Mouse (Mus musculus) layer of hippocampus, postnatal 14 days (tissue): ENCODE measurements around the gene Agrp. TPM values are rescaled to one million over a fixed set of nuclear protein-coding genes. Genes with fewer than 3 reads are reported as not detected.

Experiments used
- DNase-seq, 2 experiments: peaks; one replicate each; pipeline ENCODE4 v3.0.0; 2021 to 2022; ENCODE audit warnings: low spot score in 2 of 2, mixed read lengths in 1 of 2
- total RNA-seq, 2 experiments: library from RNA; stranded (reverse); gene quantifications; 2 replicates each; pipeline ENCODE4 v1.2.3; 2021

The Agrp gene
- total RNA-seq, 2 experiments from 2014 or later = not detected

DNA sequence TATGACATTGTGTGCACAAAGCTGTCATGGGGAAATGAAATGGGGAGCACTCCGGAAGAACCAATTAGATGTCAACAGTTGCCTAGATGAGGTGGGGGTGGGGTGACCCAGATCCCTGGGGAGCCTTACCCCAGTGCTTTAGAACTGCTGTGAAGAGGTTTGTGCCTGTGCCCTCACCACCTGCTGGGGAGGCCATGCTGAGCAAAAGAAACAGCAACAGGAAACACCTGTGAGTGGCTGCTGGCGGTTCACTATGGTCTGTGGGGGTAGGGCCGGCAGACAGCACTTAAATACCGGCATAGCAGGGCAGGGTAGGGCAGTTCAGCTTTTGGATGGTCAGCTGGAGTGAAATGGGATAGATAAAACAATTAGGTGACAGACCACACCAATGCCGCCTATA is 14.1 kb downstream of the Agrp start:
- no peak for DNase-seq

DNA sequence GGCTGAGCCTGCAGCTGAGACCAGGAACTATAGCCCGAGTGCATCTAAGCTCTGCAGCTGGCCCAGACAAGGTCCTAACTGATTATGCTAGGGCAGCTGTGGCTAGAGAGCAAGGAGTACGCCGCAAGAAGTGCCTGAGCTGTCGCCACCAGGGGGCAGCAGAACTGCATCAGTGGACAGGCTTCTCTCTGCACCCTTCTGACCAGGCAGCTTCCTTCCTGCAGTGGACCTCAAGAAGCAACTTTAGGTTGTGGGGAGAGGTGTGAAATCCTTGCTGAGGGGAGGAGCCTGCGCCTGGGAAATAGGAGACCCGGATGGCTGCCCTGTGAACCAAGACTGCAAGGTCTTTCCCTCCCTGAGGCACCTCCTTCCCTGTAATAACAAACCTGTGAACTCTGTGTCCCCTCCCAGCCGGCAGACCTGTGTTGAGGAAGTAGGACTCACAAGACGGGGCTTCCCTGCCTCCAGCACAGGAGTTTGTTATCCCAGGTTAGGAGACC is 14.7 kb downstream of the Agrp start:
- peak; percentile 93 to 95 for DNase-seq

DNA sequence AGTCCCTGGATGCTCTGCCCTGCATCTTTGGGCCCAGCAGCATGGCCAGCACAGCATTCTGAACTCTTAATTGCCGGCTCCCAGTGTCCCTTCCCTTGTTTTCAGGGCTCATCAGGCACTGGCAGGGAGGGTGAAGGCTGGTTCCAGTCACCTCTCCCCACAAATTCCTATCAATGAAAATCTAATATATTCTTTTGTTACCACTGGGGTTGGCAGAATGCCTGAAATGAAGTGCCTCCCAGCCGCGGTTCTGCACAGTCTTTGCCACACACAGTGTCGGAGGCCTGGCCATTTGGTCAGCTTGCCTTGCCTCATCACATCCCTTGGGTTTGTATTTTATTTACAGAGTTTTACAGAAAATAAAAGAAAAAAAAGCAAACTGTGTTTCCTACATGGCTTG is 15.4 kb downstream of the Agrp start:
- no peak for DNase-seq

DNA sequence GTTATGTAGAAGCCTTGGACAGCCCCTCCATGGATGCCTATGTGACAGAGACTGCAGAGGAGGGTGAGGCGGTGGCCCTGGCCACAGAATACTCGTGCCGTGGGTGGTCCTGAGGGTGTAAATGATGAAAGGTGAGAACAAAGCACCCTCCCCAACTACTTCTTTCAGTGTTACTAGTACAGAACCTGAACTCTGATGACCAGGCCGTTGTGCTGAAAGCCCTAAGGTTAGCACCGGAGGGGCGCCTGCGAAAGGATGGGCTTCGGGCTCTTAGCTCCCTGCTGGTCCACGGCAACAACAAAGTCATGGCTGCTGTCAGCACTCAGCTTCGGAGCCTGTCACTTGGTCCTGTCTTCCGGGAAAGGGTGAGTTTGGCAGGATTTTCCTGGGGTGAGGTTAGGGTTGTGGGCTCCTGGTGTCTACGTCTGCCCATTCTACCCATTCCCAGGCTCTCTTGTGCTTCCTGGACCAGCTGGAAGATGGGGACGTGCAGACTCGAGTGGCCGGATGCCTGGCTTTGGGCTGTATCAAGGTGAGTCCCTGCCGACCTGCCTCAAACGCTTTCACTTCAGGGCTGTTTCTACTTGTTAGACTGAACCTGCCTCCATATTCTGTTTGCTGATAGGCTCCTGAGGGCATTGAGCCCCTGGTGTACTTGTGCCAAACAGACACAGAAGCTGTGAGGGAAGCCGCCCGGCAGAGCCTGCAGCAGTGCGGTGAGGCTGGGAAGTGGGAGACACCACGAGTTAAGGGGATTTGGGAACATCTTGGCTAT is 16.1 kb downstream of the Agrp start:
- no peak for DNase-seq

DNA sequence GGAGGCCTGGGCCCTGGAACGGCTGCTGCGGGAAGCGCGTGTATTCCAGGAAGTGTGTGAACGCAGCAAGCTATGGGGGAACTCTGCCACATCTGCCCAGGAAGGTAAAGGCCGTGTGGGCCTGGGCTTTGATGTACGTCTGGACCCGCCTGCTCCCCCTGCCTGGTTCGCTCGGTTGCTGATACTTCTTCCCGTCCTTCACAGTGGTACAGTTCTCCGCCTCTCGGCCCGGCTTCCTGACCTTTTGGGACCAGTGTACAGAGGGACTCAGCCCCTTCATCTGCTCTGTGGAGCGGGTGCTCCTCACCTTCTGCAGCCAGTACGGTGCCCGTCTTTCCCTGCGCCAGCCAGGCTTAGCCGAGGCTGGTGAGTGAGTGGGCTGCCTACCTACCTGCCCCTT is 17.0 kb downstream of the Agrp start:
- no peak for DNase-seq

DNA sequence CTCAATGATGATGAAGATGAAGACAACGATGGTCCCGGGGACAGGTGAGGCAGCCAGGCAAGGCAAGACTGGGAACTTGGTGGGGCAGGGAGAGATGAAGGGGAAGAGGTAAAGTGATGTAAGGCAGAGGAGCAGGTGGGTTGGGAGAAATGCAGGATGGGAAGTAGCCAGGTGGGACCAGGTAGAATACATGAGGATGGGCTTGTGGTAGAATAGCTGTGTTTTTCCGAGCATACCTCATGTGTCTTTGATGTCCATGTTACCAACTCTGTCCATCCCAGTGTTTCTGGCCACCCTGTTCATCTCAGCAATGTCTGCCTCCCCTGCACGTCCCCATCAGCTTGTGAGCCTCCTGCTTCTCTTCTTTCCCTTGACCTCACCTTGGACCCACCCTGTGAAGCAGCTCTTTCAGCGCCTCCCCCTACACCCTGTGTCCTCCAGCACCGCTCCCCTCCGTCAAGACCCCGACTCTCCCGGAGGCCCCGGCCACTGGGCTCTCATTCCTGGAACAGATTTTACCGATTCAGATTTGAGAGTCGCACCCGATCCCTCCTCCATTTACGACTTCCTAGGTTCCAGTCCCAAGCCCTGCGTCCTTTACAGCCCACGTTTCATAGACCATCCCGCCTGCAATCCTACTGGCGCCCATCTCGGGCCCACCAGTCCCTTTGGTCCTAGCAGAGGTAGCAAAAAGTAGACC is 18.2 kb downstream of the Agrp start:
- DNase-seq = no peak

DNA sequence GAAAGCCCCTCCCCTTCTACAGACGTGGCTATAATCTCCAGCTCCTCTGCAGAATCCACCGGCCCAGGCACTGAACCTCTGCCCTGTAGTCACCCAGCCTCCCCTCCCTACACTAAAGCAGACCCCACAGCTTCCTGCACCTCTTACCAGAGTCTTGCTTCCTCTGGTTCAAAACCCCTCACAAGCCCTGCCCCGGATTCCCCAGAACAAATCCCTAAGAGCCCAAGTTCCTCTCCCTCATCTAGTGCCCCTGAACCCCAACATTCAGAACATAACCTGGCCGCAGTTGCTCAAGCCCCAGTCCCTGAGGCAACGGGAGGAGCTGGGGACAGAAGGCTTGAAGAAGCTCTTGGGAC is 18.9 kb downstream of the Agrp start:
- no peak for DNase-seq

DNA sequence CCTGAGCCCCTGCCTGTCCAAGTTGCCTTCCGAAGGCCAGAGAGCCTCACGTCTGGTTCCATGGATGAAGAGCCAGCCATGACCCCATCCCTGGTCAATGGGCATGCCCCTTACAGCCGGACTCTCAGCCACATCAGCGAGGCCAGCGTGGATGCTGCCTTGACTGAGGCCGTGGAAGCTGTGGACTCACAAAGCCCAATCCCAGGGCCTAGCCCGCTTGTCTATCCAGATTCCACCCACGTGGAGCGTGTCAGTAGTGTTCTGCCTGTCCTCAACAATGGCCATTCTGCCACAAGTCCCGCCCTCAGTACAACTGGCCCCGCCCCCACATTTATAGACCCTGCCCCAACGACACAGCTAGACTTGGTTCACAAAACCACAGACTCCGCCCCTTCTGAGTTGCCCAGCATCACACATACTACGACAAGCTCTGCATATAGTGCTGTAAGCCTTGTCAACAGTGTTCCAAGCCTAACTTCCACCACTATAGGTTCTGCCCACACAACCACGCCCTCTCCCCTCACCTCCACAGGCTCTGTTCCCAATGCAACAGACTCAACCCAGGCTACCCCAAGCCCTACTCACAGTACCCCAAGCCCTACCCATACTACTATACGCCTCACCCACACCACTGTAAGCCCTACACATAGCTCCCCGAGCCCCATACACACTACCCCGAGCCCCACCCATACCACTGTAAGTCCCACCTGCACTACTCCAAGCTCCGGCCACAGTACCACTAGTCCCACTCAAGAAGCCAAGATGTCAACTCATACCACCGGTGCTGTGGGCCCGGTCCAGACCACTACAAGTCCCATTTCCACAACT is 19.5 kb downstream of the Agrp start:
- DNase-seq = no peak

DNA sequence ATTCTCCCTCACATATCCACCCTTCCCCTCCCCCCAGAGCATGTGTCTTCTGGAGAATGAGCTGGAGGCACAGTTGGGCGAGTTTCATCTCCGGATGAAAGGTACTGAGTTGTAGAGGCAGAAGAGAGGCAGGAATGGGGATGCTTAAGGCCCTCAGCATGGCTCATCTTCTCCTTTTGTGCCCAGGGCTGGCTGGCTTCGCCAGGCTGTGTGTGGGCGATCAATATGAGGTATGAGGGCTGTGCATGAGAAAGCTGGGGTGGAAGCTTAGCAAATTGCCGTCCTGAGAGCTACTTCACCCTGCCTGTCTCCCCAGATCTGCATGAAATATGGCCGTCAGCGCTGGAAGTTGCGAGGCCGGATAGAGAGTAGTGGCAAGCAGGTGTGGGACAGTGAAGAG is 21.3 kb downstream of the Agrp start:
- no peak for DNase-seq

DNA sequence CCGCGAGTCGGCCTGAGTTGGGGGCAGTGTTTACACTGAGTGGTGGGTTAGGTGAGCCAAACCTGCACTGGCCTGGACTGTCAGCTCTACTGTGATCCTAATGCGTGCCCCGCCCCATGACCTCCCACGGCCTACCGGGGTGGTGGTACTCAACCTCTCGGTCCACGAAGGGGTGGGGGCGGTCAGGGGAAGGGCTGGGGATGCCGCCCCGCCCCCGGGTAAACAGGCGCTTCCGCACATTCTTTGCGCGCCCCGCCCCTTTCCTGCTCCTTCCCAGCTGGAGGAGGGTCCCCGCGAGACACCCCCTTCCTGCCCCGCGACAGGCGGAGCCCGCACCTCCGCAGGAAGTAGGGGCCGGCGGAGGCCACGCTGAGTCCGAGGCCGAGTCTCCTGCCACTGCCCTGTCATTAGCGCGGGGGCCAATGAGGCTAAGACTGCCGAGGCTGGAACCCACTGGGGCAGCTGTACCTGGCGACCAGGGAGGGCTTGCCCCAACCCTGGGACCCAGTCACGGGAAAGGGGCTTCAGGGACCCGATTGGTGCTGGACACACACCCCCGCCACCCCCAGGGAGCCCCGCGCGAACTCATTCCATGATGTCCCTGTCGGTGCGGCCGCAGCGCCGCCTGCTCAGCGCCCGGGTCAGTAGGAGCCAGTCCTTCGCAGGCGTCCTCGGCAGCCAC is 23.2 kb downstream of the Agrp start:
- DNase-seq = no peak

DNA sequence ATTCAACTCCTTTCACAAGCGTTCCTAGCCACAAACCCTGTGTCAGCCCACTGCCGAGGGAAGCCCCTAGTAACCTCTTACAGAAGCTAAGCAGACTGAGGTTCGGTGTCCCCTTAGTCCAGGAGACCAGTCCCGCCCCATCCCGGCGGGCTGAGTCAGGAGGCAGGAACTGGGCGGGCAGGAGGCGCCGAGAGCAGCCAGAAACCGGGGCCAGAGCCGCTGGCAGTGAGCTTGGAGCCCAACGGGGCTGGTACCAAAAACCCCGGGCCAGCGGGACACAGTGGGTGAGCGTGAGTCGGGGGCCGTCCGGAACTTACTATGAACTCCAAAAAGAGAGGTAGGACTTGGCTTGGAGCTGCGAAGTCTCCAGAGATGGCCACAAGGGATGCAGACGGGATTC is 24.2 kb downstream of the Agrp start:
- no peak for DNase-seq

DNA sequence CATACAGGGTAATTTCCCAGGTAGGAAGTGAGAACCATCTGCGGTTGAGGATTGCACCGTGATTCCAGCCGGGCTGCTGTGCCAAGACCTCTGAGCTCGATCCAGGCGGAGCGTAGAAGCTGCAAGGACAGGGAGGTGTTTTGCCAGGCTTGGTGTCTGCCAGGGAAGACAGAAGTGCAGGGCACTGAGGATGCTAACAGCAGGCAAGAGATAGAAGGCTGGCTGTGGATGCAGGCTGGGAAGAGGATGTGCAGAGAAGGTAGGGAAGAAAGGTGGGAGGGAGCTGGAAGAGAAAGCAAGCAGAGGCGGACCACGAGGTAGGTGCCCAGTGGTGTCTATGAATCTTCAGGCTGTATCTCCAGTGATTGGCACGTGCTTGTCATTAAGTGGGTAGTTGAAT is 25.4 kb downstream of the Agrp start:
- no peak for DNase-seq

DNA sequence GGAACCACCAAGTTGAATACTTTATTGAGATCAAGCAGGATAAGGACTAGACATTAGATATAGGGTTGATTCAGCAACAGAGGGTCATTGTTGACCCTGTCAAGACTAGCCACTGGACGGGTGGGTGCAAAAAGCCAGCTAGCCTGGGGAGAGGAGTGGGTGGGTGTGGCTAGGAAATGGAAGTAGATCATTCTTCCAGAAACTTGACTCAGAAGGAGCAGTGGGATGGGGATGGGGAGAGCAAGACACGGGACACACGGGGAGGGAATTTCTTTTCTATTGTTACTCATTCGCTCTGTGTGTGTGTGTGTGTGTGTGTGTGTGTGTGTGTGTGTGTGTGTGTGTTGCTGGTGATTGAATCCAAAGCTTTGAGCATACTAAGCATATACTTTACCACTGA is 27.4 kb downstream of the Agrp start:
- DNase-seq = no peak

DNA sequence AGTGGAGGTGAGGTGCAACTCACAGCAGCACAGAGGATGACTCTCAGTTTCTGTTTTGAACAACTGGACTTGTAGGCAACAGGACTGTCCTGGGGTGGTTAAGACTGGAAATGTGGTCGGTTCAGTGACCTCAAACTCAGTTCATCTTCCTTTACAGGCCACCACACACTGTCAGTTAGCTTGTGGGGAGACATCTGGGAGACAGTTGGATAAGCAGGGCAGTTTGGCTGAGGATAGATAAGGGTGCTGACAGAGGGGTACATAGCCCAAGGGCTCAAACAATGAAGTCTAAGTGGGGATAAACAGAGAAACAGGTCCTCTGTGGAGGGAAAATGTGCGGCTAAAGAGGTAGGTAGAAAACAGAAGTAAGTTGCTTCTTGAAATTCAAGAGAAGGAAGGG is 27.8 kb downstream of the Agrp start:
- no peak for DNase-seq

DNA sequence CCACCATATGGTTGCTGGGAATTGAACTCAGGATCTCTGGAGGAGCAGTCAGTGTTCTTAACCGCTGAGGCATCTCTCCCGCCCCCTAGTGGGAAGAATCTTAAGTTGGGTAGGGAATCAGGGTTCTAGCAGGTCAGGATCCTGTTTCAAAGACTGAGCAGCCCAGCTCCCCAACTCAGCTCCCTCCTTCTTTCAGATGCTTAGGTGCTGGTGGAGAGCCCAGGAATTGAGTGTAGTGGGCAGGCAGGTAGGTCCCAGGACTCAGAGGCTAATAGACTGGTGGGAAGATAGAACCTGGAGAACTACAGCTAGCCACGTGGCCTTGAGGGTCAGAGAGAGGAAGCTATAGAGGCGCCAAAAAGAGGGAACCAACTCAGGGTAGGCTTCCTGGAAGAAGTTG is 29.5 kb downstream of the Agrp start:
- DNase-seq = no peak

DNA sequence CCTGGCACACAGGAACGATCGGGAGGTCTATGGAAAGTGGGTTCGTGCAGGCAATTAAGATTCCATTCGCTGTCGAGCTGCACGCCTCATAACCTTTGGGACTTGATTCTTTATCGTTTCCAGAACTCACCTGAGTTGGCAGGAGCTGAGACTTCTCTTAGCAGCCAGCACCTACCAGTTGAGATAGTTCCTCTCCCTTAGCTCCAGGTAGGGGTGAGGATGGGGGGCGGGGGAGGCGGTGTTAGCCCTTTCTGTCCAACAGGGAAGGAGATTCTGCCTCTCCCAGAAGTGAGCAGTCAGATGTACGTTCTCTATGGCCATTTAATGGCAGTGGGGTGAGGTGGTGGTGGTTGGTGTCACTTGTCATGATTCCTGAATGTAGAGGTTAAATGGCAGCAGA is 30.1 kb downstream of the Agrp start:
- DNase-seq = no peak

DNA sequence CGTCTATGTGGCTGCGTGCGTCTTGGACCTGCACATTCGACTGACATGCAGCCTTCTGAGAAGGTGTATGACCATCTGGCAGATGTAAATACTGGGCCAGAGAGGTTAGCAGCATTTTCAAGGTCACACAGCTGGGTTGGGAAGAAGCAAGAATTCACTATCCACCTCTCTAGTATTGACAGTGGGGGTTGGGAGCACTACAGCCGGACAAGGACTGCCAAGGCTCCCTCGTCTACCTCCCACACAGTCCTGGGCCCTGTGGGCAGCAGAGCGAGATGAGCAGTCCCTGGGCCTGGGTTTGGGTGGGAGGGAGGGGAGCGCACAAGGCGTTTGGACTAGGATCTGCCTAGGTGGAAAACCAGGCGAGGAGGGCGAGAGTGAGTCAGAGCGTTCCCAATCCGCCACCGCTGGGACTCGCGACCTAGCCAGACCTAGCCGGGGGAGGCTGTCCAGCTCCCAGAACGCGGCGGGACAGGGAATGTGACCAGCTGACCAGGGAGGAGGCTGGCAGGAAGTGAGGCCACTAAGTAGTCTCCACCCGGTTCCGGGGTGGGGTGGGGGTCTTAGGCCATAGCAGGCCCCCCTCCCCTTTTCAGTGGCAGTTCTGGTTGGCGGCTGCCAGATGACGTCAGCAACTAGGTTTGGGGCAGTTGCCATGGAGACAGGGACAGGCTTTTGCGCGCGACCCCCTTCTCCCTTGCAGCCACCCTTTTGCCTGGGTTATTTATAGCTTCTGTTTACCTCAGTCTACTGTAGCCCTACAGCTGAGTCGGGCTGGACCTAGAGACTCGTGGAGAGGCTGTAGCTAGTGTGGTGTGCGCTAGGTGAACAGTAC is 30.8 kb downstream of the Agrp start:
- peak; percentile 84 to 90 for DNase-seq

DNA sequence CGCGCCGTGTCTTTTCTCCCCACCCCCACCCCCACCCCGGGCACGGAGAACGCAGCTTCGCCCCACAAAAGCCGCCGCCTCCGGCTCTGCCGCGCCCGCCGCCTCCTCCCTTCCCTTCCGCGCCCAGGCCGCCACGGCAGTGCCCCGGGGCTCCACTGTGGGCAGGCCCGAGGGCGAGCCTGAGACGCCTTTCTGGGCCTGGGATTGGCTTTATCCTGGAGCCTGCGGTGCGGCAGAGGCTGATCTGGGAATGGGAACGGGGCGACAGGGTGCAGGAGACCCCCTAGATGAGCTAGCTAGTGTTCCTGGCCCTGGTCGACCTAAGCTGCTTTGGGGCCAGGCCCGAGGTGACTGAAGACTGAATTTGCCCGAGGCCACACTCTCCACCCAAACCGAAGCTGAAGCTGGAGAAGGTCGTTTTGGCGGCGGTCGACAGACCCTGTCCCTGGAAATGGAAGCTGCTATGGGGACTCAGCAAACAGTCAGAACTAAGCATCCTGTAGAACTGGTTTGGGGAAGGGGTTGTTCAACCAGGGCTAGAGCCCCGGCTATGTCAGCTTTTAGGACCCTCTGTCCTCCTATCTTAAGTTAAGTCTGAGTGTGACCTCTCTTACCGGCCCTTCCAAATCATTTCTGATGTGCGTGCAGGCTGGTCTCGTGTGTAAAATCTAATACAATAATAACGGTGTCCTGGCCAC is 31.6 kb downstream of the Agrp start:
- peak in 1 of 2 experiments; percentile 54 for DNase-seq

DNA sequence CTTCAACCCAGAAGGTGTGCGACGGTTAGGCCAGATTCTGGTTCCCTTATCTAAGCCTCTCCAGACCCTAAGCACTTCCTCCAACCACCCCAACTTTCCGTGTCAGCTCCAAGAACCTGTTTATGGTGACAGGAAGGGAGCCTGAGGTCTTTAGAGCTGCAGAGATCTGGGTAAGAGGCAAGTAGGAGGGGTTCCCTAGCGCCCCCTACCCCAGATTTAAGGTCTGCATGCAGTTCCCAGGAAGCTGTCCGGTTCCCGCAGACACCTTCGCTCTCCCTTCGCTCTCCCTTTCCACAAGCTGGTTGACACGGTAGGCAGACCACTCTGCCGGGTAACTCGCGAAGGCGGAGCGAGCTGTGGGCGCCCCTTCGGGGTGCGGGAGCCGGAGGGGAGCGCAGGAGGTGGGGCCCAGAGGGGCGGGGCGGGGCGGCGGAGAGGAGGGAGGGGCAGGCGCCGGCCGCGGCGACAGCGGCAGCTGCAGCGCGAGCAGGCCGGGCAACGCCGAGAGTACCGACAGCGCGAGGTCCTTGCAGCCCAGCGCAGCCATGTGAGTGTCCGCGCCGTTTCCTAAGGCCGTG is 32.3 kb downstream of the Agrp start, which contains the start of gene Ripor1:
Ripor1 (plus strand) TSS at position 452 of the 578 bp plus-strand sequence.
- peak; percentile 73 to 78 for DNase-seq
